Mouse (Mus musculus) testis, adult 2 months (tissue): ENCODE results near the gene Zbtb37.

Source experiments
- CTCF ChIP-seq: fragments of 200-500 bp; IDR thresholded peaks from 2 replicates; pipeline ENCODE4 v1.5.1; 2012; ENCODE audit warnings: low read depth, mild to moderate bottlenecking, inconsistent platforms, low read length, moderate library complexity; ENCODE audit not compliant: control insufficient read depth, insufficient read depth, insufficient replicate concordance
- POLR2A ChIP-seq: fragments of 200-500 bp; IDR thresholded peaks from 2 replicates; pipeline ENCODE4 v1.6.1; 2012; ENCODE audit warnings: low read depth, mild to moderate bottlenecking, inconsistent platforms, low read length, moderate library complexity; ENCODE audit not compliant: control insufficient read depth

- TF ChIP-seq CTCF (no peak), POLR2A (no peak)
Observed at GRCm38 (mm10) chr1:161077243-161077642, 42.6 kb upstream of the Zbtb37 start.
